Mouse (Mus musculus) thymus, adult 2 months (tissue): ENCODE results near the gene Gm49384. TPM values are rescaled to one million over a fixed set of nuclear protein-coding genes. Genes with fewer than 3 reads are reported as not detected.
A peak's percentile ranks its signal among the peaks of the same experiment; 100 is the strongest.

Experiments used
- DNase-seq: peaks from one replicate; pipeline ENCODE4 v3.0.0; 2021
- H3K27ac ChIP-seq: fragments of 200-500 bp; 2 replicates; pipeline ENCODE4 v1.5.1; 2012; ENCODE audit warnings: low read length, control low read depth; ENCODE audit not compliant: control insufficient read depth, insufficient read depth
- H3K27me3 ChIP-seq: fragments of 200-500 bp; 2 replicates; pipeline ENCODE4 v1.6.1; 2012; ENCODE audit warnings: mild to moderate bottlenecking, low read length, moderate library complexity, mixed read lengths; ENCODE audit not compliant: control insufficient read depth, insufficient read depth
- H3K36me3 ChIP-seq: fragments of 200-500 bp; 2 replicates; pipeline ENCODE4 v1.6.1; 2012; ENCODE audit warnings: mild to moderate bottlenecking, low read length, moderate library complexity; ENCODE audit not compliant: control insufficient read depth, insufficient read depth
- H3K4me1 ChIP-seq: fragments of 200-500 bp; replicated peaks from 2 replicates; pipeline ENCODE4 v1.6.1; 2012; ENCODE audit warnings: low read length; ENCODE audit not compliant: control insufficient read depth, insufficient read depth
- H3K4me3 ChIP-seq: fragments of 200-500 bp; 2 replicates; pipeline ENCODE4 v1.5.1; 2012; ENCODE audit warnings: mild to moderate bottlenecking, low read length, control low read depth, moderate library complexity; ENCODE audit not compliant: control insufficient read depth, insufficient read depth
- CTCF ChIP-seq: fragments of 200-500 bp; IDR thresholded peaks from 2 replicates; pipeline ENCODE4 v1.5.1; 2012; ENCODE audit warnings: mild to moderate bottlenecking, control low read depth, low read length, moderate library complexity, borderline replicate concordance; ENCODE audit not compliant: control insufficient read depth, poor library complexity, insufficient read depth; ENCODE audit errors: extremely low read depth
- POLR2A ChIP-seq: fragments of 200-500 bp; IDR thresholded peaks from 2 replicates; pipeline ENCODE4 v1.6.1; 2012; ENCODE audit warnings: mild to moderate bottlenecking, low read length, control low read depth, moderate library complexity; ENCODE audit not compliant: control insufficient read depth, poor library complexity, insufficient read depth; ENCODE audit errors: extremely low read depth
- WGBS: fragments of 180-500 bp; shearing (Covaris S2); methylation state at CpG from one replicate; pipeline ENCODE4 v1.1.7; 2018; 5-methylcytosine and 5-hydroxymethylcytosine counted together
- polyA plus RNA-seq: library from polyadenylated mRNA; depleted of rRNA; stranded (reverse); fragments of >200 nt; gene quantifications from 2 replicates; pipeline ENCODE4 v1.2.3, GENCODE M21; 2012

Gene Gm49384
- polyA plus RNA-seq, 1 experiment: 0.36 TPM

GRCm38 (mm10) chr12:69196444-69197377 is 7.4 kb downstream of the Gm49384 start, which contains the start of gene Gm49383:
TSS of gene Gm49383 (minus strand) at chr12:69197104.
- under 1% methylated on average over 75 of the region's 75 CpGs for whole genome bisulfite sequencing
- no peak for TF ChIP-seq CTCF
- peak; percentile 73; the same call in 1 of the 2 replicates for TF ChIP-seq POLR2A
- Histone ChIP-seq H3K4me1 (peaks cover 3% of the 10 kb centered on the region; the same call in 1 of the 2 replicates), H3K4me3 (peak within 1 kb of the TSS; percentile 99), H3K27ac (peak within 1 kb of the TSS; percentile 6; the same call in 1 of the 2 replicates), H3K27me3 (no peaks in the 10 kb centered on the region), H3K36me3 (no peaks in the 10 kb centered on the region)
- peak; percentile 60 for DNase-seq

- Histone ChIP-seq H3K4me3 (no peak overlapping the region), H3K36me3 (peaks cover 15% of the 10 kb centered on the region; the same call in 1 of the 2 replicates), H3K4me1 (no peaks in the 10 kb centered on the region), H3K27ac (no peak overlapping the region), H3K27me3 (no peaks in the 10 kb centered on the region)
- no peak for DNase-seq
- WGBS: 99% methylated on average over 2 of the region's 2 CpGs
- TF ChIP-seq POLR2A (no peak), CTCF (no peak)
Observed at GRCm38 (mm10) chr12:69192637-69193036, 11.4 kb downstream of the Gm49384 start.

DNA sequence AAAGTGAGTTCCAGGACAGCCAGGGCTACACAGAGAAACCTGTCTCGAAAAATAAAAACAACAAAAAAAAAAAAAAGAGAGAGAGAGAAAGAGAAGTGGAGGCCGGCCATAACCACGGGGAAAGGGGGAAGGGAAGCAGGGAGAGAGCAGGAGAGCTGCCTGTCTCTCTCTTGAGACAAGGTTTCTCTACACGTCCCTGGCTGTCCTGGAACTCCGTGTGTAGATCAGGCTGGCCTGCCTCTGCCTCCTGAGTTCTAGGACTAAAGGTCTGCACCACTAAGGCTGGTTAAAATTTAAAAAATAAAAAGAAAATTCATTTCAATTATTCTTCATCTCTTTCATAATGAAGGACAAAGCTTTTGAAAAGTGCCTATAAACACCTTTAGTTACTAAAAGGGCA is 12.7 kb downstream of the Gm49384 start:
- TF ChIP-seq POLR2A: no peak
- TF ChIP-seq CTCF: no peak
- no peak for DNase-seq
- no peak overlapping the region for H3K27ac ChIP-seq
- no peak overlapping the region for H3K4me3 ChIP-seq
- WGBS: 91% methylated on average over 5 of the region's 5 CpGs
- H3K4me1 ChIP-seq: no peaks in the 10 kb centered on the region; the same call in 1 of the 2 replicates
- H3K27me3 ChIP-seq: no peaks in the 10 kb centered on the region
- peaks cover 15% of the 10 kb centered on the region; the same call in 1 of the 2 replicates for H3K36me3 ChIP-seq

DNA sequence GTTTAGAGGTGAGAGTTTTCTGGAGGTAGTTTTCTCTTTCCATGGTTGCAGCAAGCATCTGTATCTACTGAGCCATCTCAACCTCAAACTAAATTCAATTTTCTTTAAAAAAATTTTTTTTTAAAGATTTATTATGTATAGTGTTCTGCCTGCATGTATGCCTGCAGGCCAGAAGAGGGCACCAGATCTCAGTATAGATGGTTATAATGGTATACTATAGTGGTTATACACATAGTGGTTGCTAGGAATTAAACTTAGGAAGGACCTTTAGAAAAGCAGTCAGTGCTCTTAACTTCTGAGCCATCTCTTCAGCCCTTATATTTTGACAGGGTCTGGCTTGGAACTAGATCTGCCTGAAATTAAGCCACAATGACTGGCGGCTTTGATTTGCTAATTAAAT is 13.5 kb downstream of the Gm49384 start:
- TF ChIP-seq CTCF (no peak), POLR2A (no peak)
- H3K4me3 ChIP-seq: no peak overlapping the region
- no peak overlapping the region for H3K27ac ChIP-seq
- H3K27me3 ChIP-seq: no peaks in the 10 kb centered on the region
- H3K4me1 ChIP-seq: no peaks in the 10 kb centered on the region; the same call in 1 of the 2 replicates
- DNase-seq: no peak
- WGBS: 100% methylated on average over 1 of the region's 1 CpGs
- H3K36me3 ChIP-seq: peaks cover 15% of the 10 kb centered on the region; the same call in 1 of the 2 replicates

DNA sequence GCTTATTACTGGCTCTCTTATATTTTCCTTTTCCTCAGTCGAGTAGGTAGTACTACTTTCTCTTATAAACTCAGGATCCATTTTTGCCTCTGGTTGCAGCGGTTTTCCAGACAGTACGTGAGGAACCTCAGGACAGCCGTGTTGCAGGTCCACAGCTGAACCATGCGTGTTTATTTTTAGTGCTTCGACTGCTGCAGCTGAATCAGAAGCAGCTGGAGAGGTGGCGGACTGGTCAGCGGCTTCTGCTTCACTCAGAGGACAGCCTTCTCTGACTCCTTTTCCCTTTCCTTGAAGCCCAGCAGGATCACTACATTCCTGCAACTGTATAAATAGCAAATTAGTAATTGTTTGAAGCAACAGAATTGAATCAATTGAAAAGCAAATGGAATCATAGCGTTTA is 14.0 kb downstream of the Gm49384 start:
- Histone ChIP-seq H3K4me3 (no peak overlapping the region), H3K27ac (no peak overlapping the region), H3K36me3 (peaks cover 15% of the 10 kb centered on the region; the same call in 1 of the 2 replicates), H3K4me1 (peaks cover 4% of the 10 kb centered on the region; the same call in 1 of the 2 replicates), H3K27me3 (no peaks in the 10 kb centered on the region)
- WGBS: 95% methylated on average over 9 of the region's 9 CpGs
- TF ChIP-seq CTCF (no peak), POLR2A (no peak)
- DNase-seq: no peak

- no peaks in the 10 kb centered on the region for H3K27me3 ChIP-seq
- DNase-seq: no peak
- TF ChIP-seq CTCF: no peak
- TF ChIP-seq POLR2A: no peak
- H3K4me1 ChIP-seq: peaks cover 10% of the 10 kb centered on the region; the same call in 1 of the 2 replicates
- H3K27ac ChIP-seq: no peak overlapping the region
- WGBS: 46% methylated on average over 5 of the region's 5 CpGs
- peaks cover 18% of the 10 kb centered on the region for H3K36me3 ChIP-seq
- H3K4me3 ChIP-seq: no peak overlapping the region
Observed at GRCm38 (mm10) chr12:69186811-69187471, 17.1 kb downstream of the Gm49384 start.
